Mouse (Mus musculus) heart, adult 9 months (tissue): ENCODE data around the gene Fscn3.

Experiments used
- DNase-seq, 2 experiments: peaks; one replicate each; pipeline ENCODE4 v3.0.0; 2022; ENCODE audit warnings: low spot score in 2 of 2

Fscn3 gene

GRCm38 (mm10) chr6:28486008-28486407, 58.4 kb downstream of the Fscn3 start:
- peak; percentile 28 to 66 for DNase-seq

DNA sequence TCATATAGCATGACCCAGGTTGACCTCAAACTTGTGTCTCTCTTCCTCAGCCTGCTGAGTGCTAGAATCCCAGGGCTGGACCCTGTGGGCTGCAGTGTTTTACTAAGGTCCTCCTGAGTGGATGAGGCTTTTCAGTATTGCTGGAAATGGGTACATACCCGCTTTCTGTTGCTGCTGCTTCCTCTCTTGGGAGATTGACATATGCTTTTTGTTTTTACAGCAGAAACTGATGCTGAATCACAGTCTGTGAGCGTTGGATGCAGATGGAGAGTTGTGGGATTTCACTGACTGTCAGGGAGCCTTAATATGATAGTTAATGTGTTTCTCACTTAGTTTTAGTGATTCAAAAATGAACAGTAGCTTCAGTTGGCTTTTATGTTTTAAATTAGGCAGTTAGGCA, 58.9 kb downstream of the Fscn3 start:
- DNase-seq, result no peak

DNA sequence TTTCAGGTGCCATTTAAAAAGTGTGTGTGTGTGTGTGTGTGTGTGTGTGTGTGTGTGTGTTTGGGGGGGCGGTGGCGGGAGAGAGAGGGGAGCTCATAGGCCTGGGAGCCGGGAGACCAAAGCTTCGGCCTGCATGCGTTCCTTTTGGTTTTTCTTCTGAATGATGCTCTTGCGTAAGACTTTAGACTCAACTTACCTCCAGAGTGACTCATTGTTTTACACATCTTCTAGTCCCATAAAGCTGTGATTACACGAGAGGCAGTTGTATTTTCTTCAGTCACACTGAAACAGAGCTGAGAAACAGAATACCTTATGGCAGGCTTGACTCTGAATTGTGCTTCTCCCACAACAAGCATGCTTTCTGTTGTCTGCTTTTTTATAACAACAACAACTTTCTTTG, 59.3 kb downstream of the Fscn3 start:
- DNase-seq, result no peak
